Mouse (Mus musculus) spleen, adult 2 months (tissue): ENCODE measurements around the gene Ncapd3. TPM values are rescaled to one million over a fixed set of nuclear protein-coding genes. Genes with fewer than 3 reads are reported as not detected.

Experiments
- DNase-seq, 2 experiments: peaks; one replicate each; pipeline versions ENCODE4 v3.0.0 to v3.0.0-alpha.2; 2012 to 2021; ENCODE audit warnings: low spot score in 2 of 2, low read depth in 1 of 2
- H3K27ac ChIP-seq: fragments of 200-500 bp; 2 replicates; pipeline ENCODE4 v1.5.1; 2012; ENCODE audit warnings: low read length, inconsistent platforms; ENCODE audit not compliant: insufficient read depth
- H3K27me3 ChIP-seq: fragments of 200-500 bp; 2 replicates; pipeline ENCODE4 v1.6.1; 2012; ENCODE audit warnings: mild to moderate bottlenecking, moderate library complexity, low read length, inconsistent platforms; ENCODE audit not compliant: control insufficient read depth, insufficient read depth
- H3K36me3 ChIP-seq: fragments of 200-500 bp; 2 replicates; pipeline ENCODE4 v1.6.1; 2012; ENCODE audit warnings: mild to moderate bottlenecking, low read length, inconsistent platforms; ENCODE audit not compliant: control insufficient read depth, insufficient read depth
- H3K4me1 ChIP-seq: fragments of 200-500 bp; 2 replicates; pipeline ENCODE4 v1.6.1; 2011; ENCODE audit warnings: inconsistent platforms; ENCODE audit not compliant: control insufficient read depth, insufficient read depth, insufficient read length
- H3K4me3 ChIP-seq: fragments of 200-500 bp; 2 replicates; pipeline ENCODE4 v1.5.1; 2011; ENCODE audit warnings: mild to moderate bottlenecking, inconsistent platforms; ENCODE audit not compliant: insufficient read depth, insufficient read length; ENCODE audit errors: extremely low read depth
- CTCF ChIP-seq: fragments of 200-500 bp; IDR thresholded peaks from 2 replicates; pipeline ENCODE4 v1.5.1; 2011; ENCODE audit warnings: mild to moderate bottlenecking, inconsistent platforms; ENCODE audit not compliant: insufficient read depth, insufficient read length, insufficient replicate concordance; ENCODE audit errors: extremely low read depth
- POLR2A ChIP-seq: fragments of 200-500 bp; IDR thresholded peaks from 2 replicates; pipeline ENCODE4 v1.6.1; 2011; ENCODE audit warnings: low read depth, low read length, inconsistent platforms
- WGBS: fragments of 180-500 bp; shearing (Covaris S2); methylation state at CpG from one replicate; pipeline ENCODE4 v1.1.7; 2018; 5-methylcytosine and 5-hydroxymethylcytosine counted together
- polyA plus RNA-seq: library from polyadenylated mRNA; depleted of rRNA; stranded (reverse); fragments of >200 nt; gene quantifications from 2 replicates; pipeline ENCODE4 v1.2.3, GENCODE M21; 2012

The Ncapd3 gene
- polyA plus RNA-seq, 1 experiment, result 17.2 TPM

GRCm38 (mm10) chr9:27122076-27122475 lies 92.1 kb downstream of the Ncapd3 start:
- no peak overlapping the region for H3K27ac ChIP-seq
- H3K27me3 ChIP-seq, result no peaks in the 10 kb centered on the region
- no peak overlapping the region for H3K4me3 ChIP-seq
- H3K4me1 ChIP-seq, result no peaks in the 10 kb centered on the region
- H3K36me3 ChIP-seq, result no peaks in the 10 kb centered on the region
- TF ChIP-seq CTCF (no peak), POLR2A (no peak)
- WGBS, result 87% methylated on average over 4 of the region's 4 CpGs
- DNase-seq, result no peak

- WGBS, result 88% methylated on average over 4 of the region's 4 CpGs
- Histone ChIP-seq H3K27me3 (no peaks in the 10 kb centered on the region), H3K36me3 (no peaks in the 10 kb centered on the region), H3K4me3 (no peak overlapping the region), H3K27ac (no peak overlapping the region), H3K4me1 (no peaks in the 10 kb centered on the region)
- DNase-seq, result no peak
- TF ChIP-seq POLR2A (no peak), CTCF (no peak)
Measured at GRCm38 (mm10) chr9:27122963-27123362, 93.0 kb downstream of the Ncapd3 start.

- Histone ChIP-seq H3K27me3 (no peaks in the 10 kb centered on the region), H3K4me1 (no peaks in the 10 kb centered on the region), H3K36me3 (no peaks in the 10 kb centered on the region), H3K27ac (no peak overlapping the region), H3K4me3 (no peak overlapping the region)
- TF ChIP-seq POLR2A, result no peak
- TF ChIP-seq CTCF, result no peak
- DNase-seq, result no peak
- 85% methylated on average over 2 of the region's 2 CpGs for WGBS
Measured at GRCm38 (mm10) chr9:27123947-27124346, 94.0 kb downstream of the Ncapd3 start.

GRCm38 (mm10) chr9:27125450-27125849 lies 95.5 kb downstream of the Ncapd3 start:
- Histone ChIP-seq H3K27me3 (no peaks in the 10 kb centered on the region), H3K4me3 (no peak overlapping the region), H3K36me3 (no peaks in the 10 kb centered on the region), H3K4me1 (no peaks in the 10 kb centered on the region), H3K27ac (no peak overlapping the region)
- TF ChIP-seq POLR2A (no peak), CTCF (no peak)
- DNase-seq, result no peak
- WGBS, result 25% methylated on average over 6 of the region's 6 CpGs

GRCm38 (mm10) chr9:27126543-27126942 lies 96.6 kb downstream of the Ncapd3 start:
- 88% methylated on average over 6 of the region's 6 CpGs for WGBS
- no peaks in the 10 kb centered on the region for H3K4me1 ChIP-seq
- H3K27ac ChIP-seq, result no peak overlapping the region
- H3K4me3 ChIP-seq, result no peak overlapping the region
- no peaks in the 10 kb centered on the region for H3K36me3 ChIP-seq
- DNase-seq, result no peak
- TF ChIP-seq CTCF (no peak), POLR2A (no peak)
- H3K27me3 ChIP-seq, result no peaks in the 10 kb centered on the region

- no peak for DNase-seq
- whole genome bisulfite sequencing, result 53% methylated on average over 4 of the region's 4 CpGs
- Histone ChIP-seq H3K36me3 (no peaks in the 10 kb centered on the region), H3K4me1 (no peaks in the 10 kb centered on the region), H3K27ac (no peak overlapping the region), H3K4me3 (no peak overlapping the region), H3K27me3 (no peaks in the 10 kb centered on the region)
- TF ChIP-seq POLR2A (no peak), CTCF (no peak)
Measured at GRCm38 (mm10) chr9:27128629-27129028, 98.7 kb downstream of the Ncapd3 start.

GRCm38 (mm10) chr9:27134410-27134809 lies 104.4 kb downstream of the Ncapd3 start:
- TF ChIP-seq POLR2A (no peak), CTCF (no peak)
- Histone ChIP-seq H3K4me1 (no peaks in the 10 kb centered on the region), H3K4me3 (no peak overlapping the region), H3K27me3 (no peaks in the 10 kb centered on the region), H3K36me3 (no peaks in the 10 kb centered on the region), H3K27ac (no peak overlapping the region)
- WGBS, result 57% methylated on average over 1 of the region's 1 CpGs
- DNase-seq, result no peak
